Mouse (Mus musculus) small intestine, adult 2 months (tissue): Measurements from ENCODE around the gene Tpo.

ENCODE experiments used
- CTCF ChIP-seq: fragments of 200-500 bp; IDR thresholded peaks from 2 replicates; pipeline ENCODE4 v1.5.1; 2012; ENCODE audit warnings: low read depth, mild to moderate bottlenecking, control low read depth, inconsistent platforms, low read length, moderate library complexity, mixed read lengths; ENCODE audit not compliant: insufficient replicate concordance, insufficient read length; ENCODE audit errors: extremely low read depth
- POLR2A ChIP-seq: fragments of 200-500 bp; IDR thresholded peaks from 2 replicates; pipeline ENCODE4 v1.6.1; 2012; ENCODE audit warnings: low read depth, mild to moderate bottlenecking, control low read depth, inconsistent platforms, low read length, moderate library complexity

DNA sequence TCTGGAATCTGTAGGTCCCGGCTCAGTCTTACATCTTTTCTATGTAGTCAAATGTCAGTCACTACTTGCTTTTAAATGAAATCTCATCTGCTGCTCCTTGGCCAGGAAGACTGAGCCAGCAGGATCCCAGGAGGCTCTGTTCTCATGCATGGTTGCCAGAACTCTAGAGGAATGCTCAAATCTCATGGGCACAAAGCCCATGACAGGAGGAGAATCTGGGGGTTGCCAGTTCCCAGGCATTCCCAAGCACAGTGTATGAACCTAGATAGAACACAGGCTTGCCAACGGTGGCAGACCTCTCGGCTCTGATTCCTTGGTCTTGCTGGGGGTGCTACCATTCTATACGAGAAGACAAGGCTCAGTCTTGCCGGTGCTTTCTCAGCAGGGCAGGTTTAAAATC, 40.3 kb downstream of the Tpo start:
- TF ChIP-seq POLR2A, result no peak
- TF ChIP-seq CTCF, result no peak
